Mouse (Mus musculus) CH12.LX (cell line): ENCODE data around the gene Plxna1.

Source experiments
- MYC ChIP-seq: IDR thresholded peaks from 2 replicates; pipeline ENCODE4 v1.6.1; 2011; ENCODE audit warnings: low read depth, mild to moderate bottlenecking, improper control_type of control experiment, low read length
- UBTF ChIP-seq: IDR thresholded peaks from 2 replicates; pipeline ENCODE4 v1.6.1; 2012; ENCODE audit warnings: low read depth, mild to moderate bottlenecking, inconsistent platforms, low read length, improper control_type of control experiment, moderate library complexity
- USF1 ChIP-seq: IDR thresholded peaks from 2 replicates; pipeline ENCODE4 v1.6.1; 2014; ENCODE audit warnings: low read depth, mild to moderate bottlenecking, inconsistent platforms, low read length, improper control_type of control experiment

GRCm38 (mm10) chr6:89304375-89305058 is 57.9 kb downstream of the Plxna1 start:
- no peak for TF ChIP-seq UBTF
- TF ChIP-seq USF1, result no peak
- TF ChIP-seq MYC, result no peak
